Mouse (Mus musculus): Measurements from ENCODE around the gene Tcerg1l.

Gene Tcerg1l

DNA sequence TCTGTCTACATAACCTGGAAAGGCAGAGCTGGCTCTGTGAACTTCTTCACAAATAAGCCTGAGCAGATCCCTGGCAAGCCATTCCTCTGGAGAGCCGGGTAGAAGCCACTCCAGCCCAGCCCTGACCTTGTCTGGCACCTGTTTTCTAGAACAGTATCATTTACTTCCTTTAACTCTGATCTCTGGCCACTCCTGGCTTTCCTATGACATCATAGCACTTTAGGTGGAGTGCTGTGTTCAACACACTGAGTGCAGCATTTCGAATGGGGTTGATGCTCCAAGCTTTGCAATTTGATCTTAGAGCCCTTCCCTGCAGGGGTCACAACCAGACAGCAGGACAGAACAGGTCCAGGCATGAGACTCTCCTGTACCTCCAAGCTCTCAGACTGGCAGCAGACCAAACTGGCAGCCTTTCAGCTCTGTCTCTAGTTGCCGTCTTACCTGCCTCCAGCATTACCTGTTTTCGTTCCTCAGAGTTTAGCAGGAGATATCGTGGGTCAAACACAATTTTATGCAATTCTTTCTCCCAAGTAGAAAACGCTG is 179.9 kb downstream of the Tcerg1l start:
- DNase-seq (ENCODE audit: low spot score): no peak

- DNase-seq (ENCODE audit: low spot score): no peak
Observed at GRCm38 (mm10) chr7:138215177-138215830, 182.2 kb downstream of the Tcerg1l start.

DNA sequence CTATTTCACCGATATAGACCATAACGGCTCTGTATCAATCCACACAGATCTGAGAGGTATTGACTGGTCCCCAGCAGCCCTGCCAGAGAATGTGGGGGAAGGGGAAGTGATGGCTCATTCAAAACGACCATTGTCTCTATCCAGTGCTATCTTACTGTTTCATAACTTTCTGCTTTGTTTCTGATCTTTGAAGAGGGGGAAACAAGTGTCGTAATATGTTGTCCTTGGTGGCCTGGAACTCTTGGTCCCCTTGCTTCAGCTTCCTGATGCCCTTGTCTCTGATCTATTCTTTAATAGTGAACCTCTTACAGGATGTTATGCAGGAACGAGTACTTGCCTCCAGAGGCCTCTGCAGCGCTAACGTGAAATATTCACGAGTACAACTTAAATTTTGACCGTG is 182.8 kb downstream of the Tcerg1l start:
- no peak for DNase-seq (ENCODE audit: low spot score)

- no peak for DNase-seq (ENCODE audit: low spot score)
Observed at GRCm38 (mm10) chr7:138209769-138210168, 187.8 kb downstream of the Tcerg1l start.

DNA sequence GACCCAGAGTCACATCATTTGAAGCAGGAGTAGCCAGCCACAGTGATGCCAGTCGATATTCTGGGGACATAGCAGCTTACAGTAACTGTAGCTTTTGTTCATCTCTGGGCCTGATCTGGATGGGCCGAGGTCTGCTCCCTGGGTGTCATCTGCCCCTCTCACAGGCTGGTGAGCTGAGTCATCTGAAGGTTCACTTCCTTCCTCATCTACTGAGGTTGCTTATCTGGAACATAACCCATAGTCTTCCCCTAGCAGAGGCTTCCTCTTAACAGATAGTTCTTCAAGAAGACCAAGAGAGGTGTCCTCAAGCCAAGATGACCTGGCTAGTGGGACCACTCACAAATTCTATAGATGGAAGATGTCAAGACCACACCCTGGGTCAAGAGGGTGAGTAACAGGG is 192.4 kb downstream of the Tcerg1l start:
- no peak for DNase-seq (ENCODE audit: low spot score)

GRCm38 (mm10) chr7:138202162-138202832 is 195.2 kb downstream of the Tcerg1l start:
- DNase-seq (ENCODE audit: low spot score): no peak

- no peak for DNase-seq (ENCODE audit: low spot score)
Observed at GRCm38 (mm10) chr7:138199333-138200058, 198.0 kb downstream of the Tcerg1l start.

DNA sequence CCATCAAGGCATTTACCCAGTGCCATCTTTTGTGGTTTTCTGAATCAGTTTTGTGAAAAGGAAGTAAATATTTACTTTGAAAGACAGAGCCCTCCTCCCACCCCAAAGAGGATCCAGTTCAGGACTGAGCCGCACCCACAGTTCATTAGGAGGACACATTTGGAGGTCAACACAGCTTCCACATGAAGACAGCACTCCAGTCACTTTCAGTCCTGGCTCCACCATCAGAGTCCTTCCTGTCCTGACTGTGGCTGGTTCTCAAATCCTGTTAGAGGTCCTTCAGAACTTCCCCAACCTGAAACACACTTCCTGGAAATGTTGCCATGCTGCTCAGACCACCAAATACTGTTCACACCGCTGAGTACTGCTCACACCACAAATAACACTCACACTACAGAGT is 201.4 kb downstream of the Tcerg1l start:
- no peak for DNase-seq (ENCODE audit: low spot score)

- DNase-seq (ENCODE audit: low spot score): no peak
Observed at GRCm38 (mm10) chr7:138184197-138184596, 213.3 kb downstream of the Tcerg1l start.

- DNase-seq (ENCODE audit: low spot score): no peak
Observed at GRCm38 (mm10) chr7:138182216-138182615, 215.3 kb downstream of the Tcerg1l start.

DNA sequence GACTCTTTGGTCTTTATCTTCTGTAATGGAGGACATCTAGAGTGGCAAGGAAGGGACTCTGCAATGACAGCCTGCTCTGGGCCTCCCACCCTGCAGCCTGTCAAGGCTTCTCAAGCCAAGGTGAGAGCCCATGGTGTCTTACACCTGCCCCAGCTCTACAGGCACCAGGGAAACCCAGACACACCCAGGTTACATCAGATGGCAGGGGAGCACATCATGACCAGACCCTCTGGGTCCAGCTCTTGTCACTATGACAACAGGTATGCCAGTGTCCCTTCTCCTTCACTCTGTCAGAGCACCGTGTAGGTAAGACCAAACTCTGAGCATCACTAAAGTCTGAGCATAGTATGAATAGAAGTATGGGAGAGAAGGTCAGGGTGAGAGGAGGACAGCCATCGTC is 218.9 kb downstream of the Tcerg1l start:
- no peak for DNase-seq (ENCODE audit: low spot score)

DNA sequence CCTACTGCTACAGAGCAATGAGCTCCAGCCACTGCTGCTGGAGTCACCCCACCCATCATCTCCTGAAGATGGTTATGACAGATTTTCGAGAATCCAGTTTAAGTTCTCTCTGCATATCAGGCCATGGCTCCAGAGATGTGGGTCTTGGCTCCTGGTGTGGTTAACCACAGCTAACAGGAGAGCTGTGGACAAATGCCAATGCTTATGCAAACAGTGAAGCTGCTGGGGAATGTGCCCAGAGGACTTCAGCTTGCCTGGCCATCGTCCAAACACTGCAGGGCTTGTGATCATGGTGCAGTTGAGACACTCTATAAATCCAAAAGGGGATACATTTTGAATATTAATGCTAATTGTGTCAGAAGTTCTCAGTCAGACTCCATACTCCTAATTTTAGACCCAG is 221.5 kb downstream of the Tcerg1l start:
- DNase-seq (ENCODE audit: low spot score): no peak

GRCm38 (mm10) chr7:138170389-138170788 is 227.1 kb downstream of the Tcerg1l start:
- DNase-seq (ENCODE audit: low spot score): no peak
